Mouse (Mus musculus) lung, embryonic 15.5 days (tissue): Measurements from ENCODE around the gene Adcy7. TPM values are rescaled to one million over a fixed set of nuclear protein-coding genes. Genes with fewer than 3 reads are reported as not detected.

Experiments used
- ATAC-seq: fragments of 200-750 bp; cut with Nextera tagmentation; 2 replicates; pipeline ENCODE4 v1.8.0; 2017; ENCODE audit warnings: moderate number of reproducible peaks, borderline replicate concordance; ENCODE audit not compliant: low FRiP score, low TSS enrichment; ENCODE audit errors: extremely low read depth
- H3K27ac ChIP-seq: fragments of 300-500 bp; sonication (generic); 2 replicates; pipeline ENCODE4 v1.5.1; 2015; ENCODE audit warnings: moderate library complexity, mild to moderate bottlenecking, inconsistent platforms
- H3K27me3 ChIP-seq: fragments of 300-500 bp; sonication (generic); 2 replicates; pipeline ENCODE4 v1.6.1; 2015; ENCODE audit warnings: inconsistent platforms
- H3K36me3 ChIP-seq: fragments of 300-500 bp; sonication (generic); 2 replicates; pipeline ENCODE4 v1.6.1; 2015; ENCODE audit warnings: inconsistent platforms
- H3K4me1 ChIP-seq: fragments of 300-500 bp; sonication (generic); 2 replicates; pipeline ENCODE4 v1.6.1; 2015; ENCODE audit warnings: inconsistent platforms
- H3K4me2 ChIP-seq: fragments of 300-500 bp; sonication (generic); 2 replicates; pipeline ENCODE4 v1.6.1; 2015; ENCODE audit warnings: inconsistent platforms, mild to moderate bottlenecking, moderate library complexity
- H3K4me3 ChIP-seq: fragments of 300-500 bp; sonication (generic); 2 replicates; pipeline ENCODE4 v1.5.1; 2015; ENCODE audit warnings: mild to moderate bottlenecking, inconsistent platforms
- H3K9ac ChIP-seq: fragments of 300-500 bp; sonication (generic); 2 replicates; pipeline ENCODE4 v1.6.1; 2015; ENCODE audit warnings: inconsistent platforms
- H3K9me3 ChIP-seq: fragments of 300-500 bp; sonication (generic); 2 replicates; pipeline ENCODE4 v1.6.1; 2016; ENCODE audit warnings: inconsistent platforms
- WGBS: fragments of 180-500 bp; shearing (Covaris S2); methylation state at CpG from one replicate; pipeline ENCODE4 v1.1.7; 2015; 5-methylcytosine and 5-hydroxymethylcytosine counted together
- polyA plus RNA-seq: library from polyadenylated mRNA; unstranded; fragments of >200 nt; fragmentation: Nextera tagmentation; extraction: Ambion mirVana; gene quantifications from 2 replicates; pipeline ENCODE4 v1.2.1, GENCODE M21; 2015

Gene Adcy7
- polyA plus RNA-seq, 1 experiment from 2014 or later: 13.9 TPM

DNA sequence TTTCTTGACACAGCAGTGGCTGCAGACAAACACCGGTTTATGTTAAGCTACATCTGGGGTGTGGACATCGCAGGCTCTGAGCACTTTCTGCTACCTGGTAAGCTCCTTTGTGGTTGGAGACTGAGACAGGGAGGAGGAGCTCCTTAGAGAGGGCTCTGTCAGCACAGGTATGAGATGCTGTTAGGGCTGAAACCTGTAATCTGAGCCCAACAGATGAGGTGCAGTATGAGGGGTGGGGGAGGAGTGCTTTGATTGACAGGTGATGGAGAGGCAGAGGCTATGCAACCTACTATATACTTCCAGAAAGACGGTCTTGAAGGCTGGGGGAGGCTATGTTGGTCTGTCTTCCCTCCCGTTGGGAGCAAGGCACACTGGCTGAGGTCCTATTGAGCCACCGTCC, 7.0 kb downstream of the Adcy7 start:
- Histone ChIP-seq H3K4me3 (no peak overlapping the region), H3K9ac (no peak overlapping the region), H3K27me3 (no peaks in the 10 kb centered on the region), H3K4me1 (peaks cover 20% of the 10 kb centered on the region), H3K36me3 (no peaks in the 10 kb centered on the region), H3K9me3 (no peaks in the 10 kb centered on the region), H3K27ac (no peak overlapping the region), H3K4me2 (no peak overlapping the region)
- WGBS: 37% methylated on average over 5 of the region's 5 CpGs
- ATAC-seq: peak; percentile 11; the same call in 1 of the 2 replicates

DNA sequence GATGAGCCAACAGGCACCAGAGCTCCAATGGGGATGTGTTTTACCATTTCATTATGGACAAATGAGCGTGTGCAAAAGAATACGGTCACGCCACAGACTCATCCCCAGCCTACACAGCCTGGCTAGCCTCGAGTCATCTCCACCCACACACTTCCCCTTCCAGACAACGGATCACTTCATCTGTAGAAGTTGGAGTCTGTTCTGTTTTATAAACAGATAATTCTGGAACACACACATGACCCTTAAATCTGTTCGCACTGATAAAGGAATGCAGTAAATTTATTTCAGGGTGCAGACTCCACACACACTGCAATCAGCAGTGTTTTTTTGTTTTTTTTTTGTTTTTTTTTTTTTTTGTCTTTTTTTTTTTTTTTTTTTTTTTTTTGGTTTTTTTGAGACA, 7.5 kb downstream of the Adcy7 start:
- 40% methylated on average over 6 of the region's 6 CpGs for WGBS
- peak; percentile 60; the same call in 1 of the 2 replicates for ATAC-seq
- H3K36me3 ChIP-seq: no peaks in the 10 kb centered on the region
- no peak overlapping the region for H3K4me3 ChIP-seq
- H3K27ac ChIP-seq: no peak overlapping the region
- H3K4me1 ChIP-seq: peaks cover 22% of the 10 kb centered on the region
- no peak overlapping the region for H3K9ac ChIP-seq
- no peak overlapping the region for H3K4me2 ChIP-seq
- no peaks in the 10 kb centered on the region for H3K9me3 ChIP-seq
- no peaks in the 10 kb centered on the region for H3K27me3 ChIP-seq

- Histone ChIP-seq H3K4me1 (peaks cover 27% of the 10 kb centered on the region), H3K9ac (no peak overlapping the region), H3K27ac (no peak overlapping the region), H3K4me3 (no peak overlapping the region), H3K9me3 (no peaks in the 10 kb centered on the region), H3K36me3 (no peaks in the 10 kb centered on the region), H3K27me3 (no peaks in the 10 kb centered on the region), H3K4me2 (no peak overlapping the region)
- no peak for ATAC-seq
- 77% methylated on average over 7 of the region's 7 CpGs for WGBS
Observed at GRCm38 (mm10) chr8:88280904-88281303, 8.7 kb downstream of the Adcy7 start.

DNA sequence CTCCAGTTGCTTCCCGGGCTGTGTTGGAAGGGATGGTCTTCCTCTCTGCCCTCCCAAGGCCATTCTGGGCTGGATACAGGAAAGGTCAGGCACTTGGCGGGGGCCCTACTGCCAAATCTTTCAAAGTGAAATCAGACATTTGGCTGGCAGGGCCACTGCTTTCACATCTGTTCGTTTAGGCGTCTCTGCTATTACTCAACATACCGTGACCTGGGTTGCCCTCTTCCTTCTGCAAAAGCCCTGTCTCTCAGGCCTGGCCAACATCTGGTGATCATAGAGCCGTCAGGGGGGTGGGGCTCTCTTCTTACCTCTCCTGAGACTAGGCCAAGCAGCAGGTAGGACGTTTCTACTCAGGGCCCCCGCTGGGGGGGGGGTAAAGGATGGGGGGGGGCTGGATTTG, 10.5 kb downstream of the Adcy7 start:
- peaks cover 31% of the 10 kb centered on the region for H3K4me1 ChIP-seq
- H3K9me3 ChIP-seq: no peaks in the 10 kb centered on the region
- 29% methylated on average over 8 of the region's 8 CpGs for WGBS
- no peaks in the 10 kb centered on the region for H3K36me3 ChIP-seq
- no peak overlapping the region for H3K4me2 ChIP-seq
- no peak overlapping the region for H3K9ac ChIP-seq
- no peaks in the 10 kb centered on the region for H3K27me3 ChIP-seq
- ATAC-seq: no peak
- H3K4me3 ChIP-seq: no peak overlapping the region
- no peak overlapping the region for H3K27ac ChIP-seq

DNA sequence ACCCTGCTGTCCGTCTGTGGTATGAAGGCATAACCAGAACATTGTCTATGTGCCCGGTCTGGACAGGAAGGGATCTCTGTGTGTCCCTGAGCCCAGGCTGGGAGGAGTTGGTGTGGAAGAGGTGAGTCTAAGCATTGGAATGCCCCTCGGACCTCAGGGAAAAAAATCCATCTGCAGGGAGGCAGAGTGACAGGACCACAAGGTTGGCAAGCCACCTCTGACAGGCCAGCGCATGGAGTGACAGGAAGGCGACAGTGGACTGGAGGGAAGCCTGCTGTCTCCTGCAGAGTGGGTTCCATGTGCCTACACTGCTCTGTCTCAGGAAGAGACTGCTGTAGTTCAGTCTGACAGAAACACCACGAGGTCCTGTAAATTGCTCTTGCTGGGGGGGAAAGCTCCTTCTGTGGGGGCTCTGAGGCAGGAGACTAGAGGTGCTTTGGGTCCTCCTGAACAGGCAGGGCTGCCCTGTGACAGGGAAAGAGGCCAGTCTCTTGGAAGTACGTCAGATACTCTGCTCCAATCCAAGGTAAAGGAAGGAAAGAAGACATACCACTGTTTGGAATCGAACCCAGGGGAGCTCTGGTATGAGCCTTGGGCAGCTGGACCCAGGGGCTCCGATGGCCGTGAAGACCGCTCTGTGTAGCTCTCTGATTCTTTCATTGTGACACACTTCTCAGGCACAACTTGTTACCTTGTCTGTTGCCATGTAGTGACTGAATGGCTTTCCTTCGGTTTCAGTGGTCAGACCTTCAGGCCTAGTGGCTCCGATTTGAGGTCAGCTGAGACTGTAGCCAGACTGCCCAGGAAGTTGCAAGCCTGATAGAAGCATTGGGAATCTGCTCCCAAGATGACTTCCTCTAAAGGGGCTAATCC, 11.3 kb downstream of the Adcy7 start:
- H3K27ac ChIP-seq: no peak overlapping the region
- H3K36me3 ChIP-seq: no peaks in the 10 kb centered on the region
- H3K9ac ChIP-seq: no peak overlapping the region
- 73% methylated on average over 13 of the region's 13 CpGs for WGBS
- no peaks in the 10 kb centered on the region for H3K9me3 ChIP-seq
- no peak overlapping the region for H3K4me2 ChIP-seq
- ATAC-seq: no peak
- no peak overlapping the region for H3K4me3 ChIP-seq
- peaks cover 39% of the 10 kb centered on the region for H3K4me1 ChIP-seq
- no peaks in the 10 kb centered on the region for H3K27me3 ChIP-seq

DNA sequence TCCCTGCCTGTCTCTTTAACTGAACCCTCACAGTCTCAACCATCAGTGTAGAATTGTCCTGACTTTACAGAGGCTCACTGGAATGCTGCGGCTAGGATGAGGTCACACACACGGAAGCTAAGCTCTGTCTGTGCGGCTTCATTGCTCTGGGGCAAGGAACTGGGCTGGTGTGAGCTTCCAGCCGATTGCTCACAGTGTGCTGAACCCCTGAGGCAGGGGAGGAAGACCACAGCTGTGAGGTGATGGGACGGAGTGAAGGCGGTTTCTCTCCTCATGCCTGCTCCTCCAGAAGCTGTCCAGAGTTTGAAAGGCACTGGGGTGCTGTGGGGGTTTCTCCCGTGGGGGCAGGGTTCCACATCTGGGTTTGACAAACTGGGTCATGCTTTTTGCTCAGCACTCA, 12.5 kb downstream of the Adcy7 start:
- H3K4me2 ChIP-seq: no peak overlapping the region
- H3K4me1 ChIP-seq: peaks cover 37% of the 10 kb centered on the region
- no peak overlapping the region for H3K9ac ChIP-seq
- WGBS: 41% methylated on average over 7 of the region's 7 CpGs
- no peaks in the 10 kb centered on the region for H3K27me3 ChIP-seq
- no peak overlapping the region for H3K4me3 ChIP-seq
- no peaks in the 10 kb centered on the region for H3K36me3 ChIP-seq
- no peak for ATAC-seq
- no peak overlapping the region for H3K27ac ChIP-seq
- no peaks in the 10 kb centered on the region for H3K9me3 ChIP-seq

GRCm38 (mm10) chr8:88285469-88286356, 13.5 kb downstream of the Adcy7 start:
- no peak overlapping the region for H3K4me2 ChIP-seq
- no peaks in the 10 kb centered on the region for H3K27me3 ChIP-seq
- 85% methylated on average over 8 of the region's 8 CpGs for WGBS
- no peaks in the 10 kb centered on the region for H3K9me3 ChIP-seq
- H3K36me3 ChIP-seq: no peaks in the 10 kb centered on the region
- H3K4me3 ChIP-seq: no peak overlapping the region
- no peak overlapping the region for H3K27ac ChIP-seq
- H3K9ac ChIP-seq: no peak overlapping the region
- 0 out of 2 replicates have a peak, but pooled peaks have one; percentile 17 for ATAC-seq
- peaks cover 37% of the 10 kb centered on the region for H3K4me1 ChIP-seq

GRCm38 (mm10) chr8:88286421-88286960, 14.3 kb downstream of the Adcy7 start:
- Histone ChIP-seq H3K4me1 (peaks cover 37% of the 10 kb centered on the region), H3K27ac (no peak overlapping the region), H3K27me3 (no peaks in the 10 kb centered on the region), H3K9ac (no peak overlapping the region), H3K4me3 (no peak overlapping the region), H3K36me3 (no peaks in the 10 kb centered on the region), H3K4me2 (no peak overlapping the region), H3K9me3 (no peaks in the 10 kb centered on the region)
- WGBS: 58% methylated on average over 14 of the region's 14 CpGs
- no peak for ATAC-seq

- H3K36me3 ChIP-seq: no peaks in the 10 kb centered on the region
- no peak for ATAC-seq
- peak overlapping the region; percentile 45 for H3K27ac ChIP-seq
- H3K9ac ChIP-seq: no peak overlapping the region
- peaks cover 26% of the 10 kb centered on the region for H3K4me1 ChIP-seq
- H3K27me3 ChIP-seq: no peaks in the 10 kb centered on the region
- H3K4me2 ChIP-seq: no peak overlapping the region
- no peak overlapping the region for H3K4me3 ChIP-seq
- WGBS: 71% methylated on average over 12 of the region's 12 CpGs
- H3K9me3 ChIP-seq: no peaks in the 10 kb centered on the region
Observed at GRCm38 (mm10) chr8:88288622-88289242, 16.5 kb downstream of the Adcy7 start.

GRCm38 (mm10) chr8:88289901-88290300, 17.7 kb downstream of the Adcy7 start:
- Histone ChIP-seq H3K9me3 (no peaks in the 10 kb centered on the region), H3K27ac (no peak overlapping the region), H3K4me2 (no peak overlapping the region), H3K36me3 (no peaks in the 10 kb centered on the region), H3K27me3 (no peaks in the 10 kb centered on the region), H3K4me1 (peaks cover 21% of the 10 kb centered on the region), H3K9ac (no peak overlapping the region), H3K4me3 (no peak overlapping the region)
- 74% methylated on average over 1 of the region's 1 CpGs for WGBS
- ATAC-seq: no peak
